Mouse (Mus musculus): ENCODE measurements around the gene Ccna2.
"Not testable (repeated sequence)": the region's sequence is repeated elsewhere in the genome, so short reads cannot be mapped to it uniquely, and the experiment has no call there.

Ccna2 gene

DNA sequence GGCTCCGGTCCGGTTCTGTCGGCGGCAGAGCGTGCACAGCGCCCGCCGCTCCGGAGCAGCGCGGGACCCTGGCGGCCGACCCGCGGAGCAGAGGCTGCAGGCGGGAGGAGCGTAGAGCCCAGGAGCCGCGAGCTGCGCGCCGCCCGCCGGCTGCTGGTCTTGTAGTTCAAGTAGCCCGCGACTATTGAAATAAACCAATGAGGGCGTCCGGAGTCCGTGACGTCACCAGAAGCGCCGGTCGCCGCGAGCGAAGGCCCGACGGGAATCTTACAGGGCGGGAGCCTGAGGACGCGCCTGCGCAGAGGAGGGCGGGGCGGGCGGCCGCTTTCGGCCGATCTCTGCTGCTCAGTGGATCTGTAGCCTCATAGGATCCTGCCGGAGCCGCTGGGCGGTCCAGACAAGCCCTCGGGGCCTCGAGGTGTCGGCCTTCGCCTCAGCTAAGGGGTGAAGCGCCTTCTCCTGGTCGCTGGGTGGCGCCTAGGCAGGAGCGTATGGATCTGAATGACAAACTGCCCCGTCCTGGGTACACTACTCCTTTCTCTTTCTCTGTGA is at the start of gene Ccna2:
TSS of gene Ccna2 (minus strand) at position 324 of the 552 bp plus-strand sequence.
- DNase-seq (ENCODE audit: low spot score) = peak; percentile 96

DNA sequence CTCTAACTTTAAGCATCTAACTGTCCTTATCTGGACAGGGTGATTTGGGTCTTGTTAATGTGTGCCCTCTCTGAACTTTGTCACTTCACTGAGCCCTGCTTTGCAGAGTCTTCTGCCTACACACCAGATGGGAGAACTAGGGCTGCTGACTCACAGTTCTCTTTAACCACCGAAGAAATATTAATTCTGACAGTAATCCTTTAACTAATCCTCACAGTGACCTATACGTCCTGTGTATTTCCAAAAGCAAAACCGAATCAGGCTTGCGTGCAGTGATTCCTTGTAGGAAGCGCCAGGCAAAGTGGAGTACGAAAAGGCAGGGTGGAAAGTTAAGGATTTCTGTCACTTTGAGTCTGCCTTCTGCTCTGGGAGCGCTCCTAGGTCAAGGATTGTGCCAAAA is 46.2 kb upstream of the Ccna2 start:
- no peak for DNase-seq (ENCODE audit: low spot score)

DNA sequence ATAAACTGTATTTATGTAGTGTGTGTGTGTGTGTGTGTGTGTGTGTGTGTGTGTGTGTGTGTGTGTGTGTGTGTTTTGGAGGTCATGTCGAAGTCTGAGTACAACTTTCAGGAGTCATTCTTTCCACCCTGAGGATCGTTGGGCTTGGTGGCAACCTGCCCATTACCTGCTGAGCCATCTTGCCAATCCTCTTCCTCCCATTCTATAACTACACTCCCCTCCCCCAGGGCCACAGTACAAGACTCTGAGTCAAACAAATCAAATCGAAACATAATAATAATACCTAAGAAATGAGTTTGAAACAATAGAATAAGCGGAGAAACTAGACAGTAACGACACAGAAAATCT is 41.9 kb upstream of the Ccna2 start:
- no peak for DNase-seq (ENCODE audit: low spot score)

DNA sequence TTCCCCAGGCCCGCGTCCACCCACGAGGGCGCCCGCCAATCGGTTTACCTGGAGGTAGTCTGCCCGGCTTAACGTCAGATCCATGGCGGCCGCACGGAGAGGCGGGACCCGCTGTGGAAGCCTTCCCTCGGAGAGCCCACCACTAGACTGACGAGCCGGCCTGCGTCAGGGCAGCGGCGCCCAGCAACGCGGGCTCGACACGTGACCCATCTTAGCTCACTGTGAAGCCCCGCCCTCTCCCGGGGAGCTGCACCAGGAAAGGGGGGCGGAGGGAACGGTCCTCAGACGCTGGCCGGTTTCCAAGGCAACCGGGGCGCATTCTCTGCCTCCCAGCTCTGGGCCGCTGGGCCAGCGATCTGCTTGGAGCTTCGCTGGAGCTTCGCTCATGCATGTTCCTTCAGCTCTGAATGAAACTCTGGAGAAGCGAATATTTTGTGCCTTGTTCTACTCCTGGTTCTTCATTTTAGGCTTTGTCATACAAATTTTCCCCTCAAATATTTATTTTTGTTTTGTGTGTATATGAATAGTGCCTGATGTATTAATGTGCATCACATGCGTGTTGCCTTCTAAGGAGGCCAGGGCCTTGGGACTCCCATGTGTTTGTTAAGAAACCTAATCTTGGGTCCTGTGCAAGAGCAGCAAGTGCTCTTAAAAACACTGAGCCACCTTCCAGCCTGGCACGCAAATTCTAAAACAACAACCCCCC is 41.4 kb upstream of the Ccna2 start, which contains the start of gene Bbs7:
TSS of gene Bbs7 (minus strand) at position 276 of the 706 bp plus-strand sequence.
- DNase-seq (ENCODE audit: low spot score) = peak; percentile 65

DNA sequence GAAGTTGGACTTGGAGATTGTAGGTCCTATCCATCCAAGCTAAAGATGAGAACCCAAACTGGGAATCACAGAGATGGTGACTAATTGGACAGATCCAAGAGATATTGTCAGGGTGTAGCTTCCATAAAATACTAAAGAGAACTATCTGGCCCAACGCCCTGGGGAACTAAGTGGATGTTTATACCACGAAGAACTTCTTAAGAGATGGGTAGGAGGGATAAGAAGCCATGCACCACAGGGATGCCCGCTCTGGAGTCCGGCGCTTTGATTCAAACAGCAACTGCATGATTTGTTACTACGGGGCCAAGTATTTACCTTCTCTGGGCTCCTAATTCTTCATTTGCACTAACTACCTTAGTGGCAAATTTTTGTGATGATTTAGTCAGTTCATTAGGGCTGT is 40.7 kb upstream of the Ccna2 start:
- DNase-seq (ENCODE audit: low spot score) = no peak

DNA sequence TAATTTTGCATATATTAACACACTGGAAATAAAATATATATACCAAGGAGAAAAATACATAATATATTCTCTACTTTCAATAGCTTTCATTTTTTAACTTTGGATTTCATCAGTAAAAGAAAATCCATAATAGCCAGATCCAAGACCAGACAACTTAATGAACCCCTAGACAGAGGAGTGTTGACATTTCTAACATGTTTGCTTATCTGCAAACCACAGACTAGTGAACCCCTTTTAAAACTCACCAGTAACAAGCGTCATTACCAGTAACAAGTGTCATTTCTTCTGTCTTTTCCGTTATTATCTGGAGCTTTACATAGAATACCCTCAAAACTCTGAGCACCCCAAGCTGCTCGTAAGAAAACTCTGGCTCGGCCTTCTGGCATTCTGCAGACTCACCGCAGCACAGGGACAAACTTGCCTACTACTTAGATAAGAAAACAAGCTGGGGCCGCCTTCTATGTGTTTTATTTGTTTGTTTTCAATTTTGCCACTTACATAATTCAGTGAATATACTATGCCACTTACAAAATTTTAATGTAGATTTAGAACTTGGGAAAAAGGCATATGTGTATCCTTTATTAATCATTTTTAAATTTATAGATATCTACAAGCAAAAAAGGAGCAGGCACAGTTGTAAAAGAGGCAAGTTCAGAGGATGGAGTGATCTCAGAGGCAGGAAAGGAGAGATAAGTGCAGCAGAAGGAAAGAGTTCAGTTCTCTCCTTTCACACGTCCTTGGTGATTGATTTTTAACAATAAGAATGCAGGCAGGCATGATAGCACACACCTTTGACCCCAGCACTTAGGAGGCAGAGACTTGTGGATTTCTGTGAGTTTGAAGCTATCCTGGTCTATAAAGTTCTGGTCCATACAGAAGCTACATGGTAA is 34.2 kb upstream of the Ccna2 start:
- DNase-seq (ENCODE audit: low spot score) = no peak

DNA sequence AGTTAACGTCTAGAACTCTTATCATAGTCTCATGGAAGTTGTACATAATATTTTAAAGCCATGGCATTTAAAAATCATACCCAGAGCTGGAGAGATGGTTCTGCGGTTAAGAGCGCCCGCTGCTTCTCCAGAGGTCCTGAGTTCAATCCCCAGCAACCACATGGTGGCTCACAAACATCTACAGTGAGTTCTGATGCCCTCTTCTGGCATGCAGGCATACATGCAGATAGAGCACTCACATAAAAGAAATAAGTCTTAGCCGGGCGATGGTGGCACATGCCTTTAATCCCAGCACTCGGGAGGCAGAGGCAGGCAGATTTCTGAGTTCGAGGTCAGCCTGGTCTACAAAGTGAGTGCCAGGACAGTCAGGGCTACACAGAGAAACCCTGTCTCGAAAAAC is 27.8 kb upstream of the Ccna2 start:
- not testable (repeated sequence) for DNase-seq (ENCODE audit: low spot score)

DNA sequence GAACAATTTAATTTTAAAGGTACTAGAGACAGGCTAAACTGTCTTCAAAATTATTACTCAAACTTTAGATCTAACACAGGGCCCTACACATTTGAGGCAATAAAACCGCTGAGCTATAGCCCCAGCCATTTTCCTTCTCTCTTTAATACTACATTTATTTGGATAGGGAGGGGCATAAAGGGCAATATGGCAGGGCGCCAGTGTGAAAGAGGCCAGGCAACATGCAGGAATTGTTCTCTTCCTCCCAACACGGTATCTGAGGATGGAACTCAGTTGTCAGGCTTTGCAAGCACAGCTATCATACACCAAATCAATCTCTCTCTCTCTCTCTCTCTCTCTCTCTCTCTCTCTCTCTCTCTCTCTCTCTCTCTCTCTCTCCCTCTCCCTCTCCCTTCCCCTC is 26.9 kb upstream of the Ccna2 start:
- DNase-seq (ENCODE audit: low spot score) = no peak

DNA sequence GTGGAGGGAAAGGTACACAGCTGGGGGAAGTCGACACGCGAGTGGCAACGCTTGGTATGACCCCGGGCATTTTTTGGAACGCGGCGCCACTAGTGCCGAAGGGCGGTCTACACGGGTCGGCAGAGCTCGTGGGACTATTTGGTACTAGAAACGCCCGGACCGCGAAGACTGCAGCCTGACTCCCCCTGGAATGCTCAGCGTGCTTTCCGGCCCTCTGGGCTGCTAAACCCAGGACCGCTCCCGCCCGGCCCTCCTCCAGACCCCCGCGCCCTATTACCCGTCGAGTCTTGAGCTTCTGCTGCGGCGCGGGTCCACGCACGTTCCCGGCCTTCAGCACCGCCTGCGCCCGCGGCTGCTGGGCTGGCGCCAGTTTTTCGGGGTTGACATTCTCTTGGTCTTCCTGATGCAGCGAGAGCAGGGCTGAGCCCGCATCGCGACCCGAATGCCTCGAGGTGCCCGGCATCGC is 556 bp downstream of the Ccna2 start:
- DNase-seq (ENCODE audit: low spot score) = peak; percentile 16

DNA sequence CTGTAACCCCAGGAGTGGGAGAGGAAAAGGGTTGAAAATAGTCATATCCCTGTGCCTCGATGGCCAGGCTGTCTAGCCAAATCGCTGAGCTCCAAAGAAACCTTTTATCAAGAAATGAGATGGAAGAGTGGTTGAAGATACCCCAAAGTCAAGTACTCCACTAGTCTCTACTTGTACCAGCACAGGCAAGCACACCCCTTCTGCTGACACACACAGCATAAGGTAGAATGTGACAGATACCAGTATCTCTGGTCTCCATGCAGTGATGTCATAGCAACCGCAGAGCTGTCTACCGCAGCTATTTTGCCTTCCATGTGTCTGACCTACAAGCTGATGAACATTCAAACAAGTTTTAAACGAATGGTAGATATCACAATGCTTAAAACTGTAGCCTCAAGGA is 2.1 kb downstream of the Ccna2 start:
- DNase-seq (ENCODE audit: low spot score) = peak; percentile 15

DNA sequence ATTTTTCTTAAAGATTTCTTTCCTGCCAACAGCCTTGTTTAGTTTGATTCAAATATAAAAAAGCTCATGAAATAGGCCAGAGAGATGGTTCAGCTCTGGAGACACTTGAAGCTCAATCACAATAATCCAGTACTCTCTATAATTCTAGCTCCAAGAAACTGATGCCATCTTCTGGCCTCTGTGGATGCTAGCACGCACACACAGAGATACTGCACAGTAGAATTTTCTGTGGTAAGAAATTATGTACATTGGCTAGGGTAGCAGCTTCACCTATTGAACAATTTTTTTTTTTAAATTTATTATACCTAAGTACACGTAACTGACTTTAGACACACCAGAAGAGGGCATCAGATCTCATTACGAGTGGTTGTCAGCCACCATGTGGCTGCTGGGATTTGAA is 8.3 kb downstream of the Ccna2 start:
- DNase-seq (ENCODE audit: low spot score) = no peak

DNA sequence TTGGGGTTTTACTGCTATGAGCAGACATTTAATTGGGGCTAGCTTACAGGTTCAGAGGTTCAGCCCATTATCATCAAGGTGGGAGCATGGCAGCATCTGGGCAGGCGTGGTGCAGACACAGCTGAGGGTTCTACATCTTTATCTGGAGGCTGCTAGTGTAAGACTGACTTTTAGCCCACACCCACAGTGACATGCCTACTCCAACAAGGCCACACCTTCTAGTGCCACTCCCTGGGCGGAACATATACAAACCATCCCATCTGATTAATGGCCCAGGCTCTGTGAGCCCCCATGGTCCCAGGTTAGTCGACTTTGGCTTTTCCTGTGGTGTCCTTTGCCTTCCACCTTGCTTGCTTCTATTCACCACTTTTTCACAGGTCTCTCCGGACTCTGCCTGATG is 12.3 kb downstream of the Ccna2 start:
- DNase-seq (ENCODE audit: low spot score) = peak; percentile 16

DNA sequence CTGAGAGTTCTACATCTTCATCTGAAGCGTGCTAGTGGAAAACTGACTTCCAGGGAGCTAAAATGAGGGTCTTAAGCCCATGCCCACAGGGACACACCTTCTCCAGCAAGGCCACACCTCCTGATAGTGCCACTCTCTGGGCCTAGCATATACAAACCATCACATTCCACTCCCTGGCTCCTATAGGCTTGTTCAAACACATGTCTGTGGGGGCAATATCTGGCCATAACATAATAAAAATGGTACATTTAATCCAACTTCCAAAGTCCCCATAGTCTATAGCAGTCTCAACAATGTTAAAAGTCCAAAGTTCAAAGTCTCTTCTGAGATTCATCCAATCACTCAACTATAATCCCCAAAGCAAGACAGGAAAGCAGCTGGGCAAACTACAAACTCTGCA is 14.3 kb downstream of the Ccna2 start:
- DNase-seq (ENCODE audit: low spot score) = no peak

DNA sequence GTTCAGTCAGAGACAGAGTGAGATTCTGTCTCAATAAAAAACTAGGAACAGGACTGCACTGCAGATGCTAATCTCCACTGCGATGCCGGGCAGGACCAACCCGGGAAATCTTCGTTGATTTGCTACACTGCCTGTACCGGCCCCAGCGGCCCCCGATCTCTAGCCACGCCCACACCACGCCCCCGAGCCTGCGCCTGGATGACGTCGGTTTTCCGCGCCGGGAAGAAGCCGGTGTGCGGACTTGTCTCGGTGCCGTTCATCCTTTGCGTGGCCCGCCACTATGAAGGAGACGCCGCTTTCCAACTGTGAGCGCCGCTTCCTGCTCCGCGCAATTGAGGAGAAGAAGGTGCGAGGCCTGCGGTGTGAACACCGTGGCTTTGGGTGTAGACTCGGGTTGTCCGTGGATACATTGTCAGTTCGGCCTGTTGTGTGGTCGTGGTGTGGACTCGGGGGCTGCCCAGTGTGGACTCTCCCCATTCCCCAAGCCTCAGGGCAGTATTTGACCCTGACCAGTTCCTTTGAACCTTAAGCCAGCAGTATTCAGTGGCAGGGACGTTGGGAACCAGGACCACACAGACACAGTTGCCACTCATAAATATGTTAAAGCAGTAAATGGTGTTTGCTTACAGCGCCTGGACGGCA is 19.4 kb downstream of the Ccna2 start, which contains the start of gene Exosc9:
TSS of gene Exosc9 (plus strand) at position 201 of the 642 bp plus-strand sequence.
- DNase-seq (ENCODE audit: low spot score) = peak; percentile 81

DNA sequence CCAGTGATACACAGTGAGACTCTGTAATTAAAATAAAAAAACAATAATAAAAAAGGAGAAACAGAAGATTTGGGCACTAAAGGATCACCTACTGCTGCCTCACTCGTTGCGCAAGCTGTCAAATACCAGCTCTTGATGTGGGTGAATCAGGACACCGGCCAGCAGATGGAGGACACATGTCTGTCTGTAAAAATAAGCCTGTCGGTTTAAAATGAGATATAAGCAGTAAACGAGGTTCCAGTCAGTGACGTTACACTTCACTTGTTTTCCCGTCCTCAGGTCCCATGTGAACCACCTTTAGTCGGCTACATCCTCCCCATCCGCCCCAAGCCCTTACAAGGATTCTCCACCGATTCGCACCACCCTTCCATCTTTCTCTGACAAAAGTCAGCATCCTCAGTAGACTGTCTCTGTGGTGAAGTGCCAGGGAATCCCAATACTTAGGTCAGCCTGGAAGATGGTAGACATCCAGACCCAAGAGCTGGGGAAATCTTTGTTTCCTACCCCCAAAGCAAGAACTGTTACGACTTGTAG is 20.0 kb downstream of the Ccna2 start:
- peak; percentile 4 for DNase-seq (ENCODE audit: low spot score)

DNA sequence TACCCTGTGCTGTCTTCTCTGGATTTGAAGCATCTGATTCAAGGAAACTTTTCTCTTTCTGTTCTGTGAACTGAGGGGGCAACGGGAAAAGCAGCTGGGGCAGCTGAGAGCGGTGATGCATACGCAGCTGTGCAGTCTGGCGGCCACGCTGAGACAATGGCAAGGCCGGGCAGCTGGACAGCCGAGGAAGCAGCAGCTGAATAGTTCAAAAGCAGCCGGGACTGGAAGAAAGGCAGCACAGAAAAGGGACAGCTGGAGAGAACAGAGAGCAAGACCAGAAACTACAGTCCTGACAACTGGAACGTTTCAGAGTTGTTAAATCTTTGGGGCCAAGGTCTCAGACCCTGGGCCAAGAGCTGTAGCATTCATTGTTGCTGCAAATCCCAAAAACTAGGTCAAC is 20.6 kb downstream of the Ccna2 start:
- DNase-seq (ENCODE audit: low spot score) = no peak

DNA sequence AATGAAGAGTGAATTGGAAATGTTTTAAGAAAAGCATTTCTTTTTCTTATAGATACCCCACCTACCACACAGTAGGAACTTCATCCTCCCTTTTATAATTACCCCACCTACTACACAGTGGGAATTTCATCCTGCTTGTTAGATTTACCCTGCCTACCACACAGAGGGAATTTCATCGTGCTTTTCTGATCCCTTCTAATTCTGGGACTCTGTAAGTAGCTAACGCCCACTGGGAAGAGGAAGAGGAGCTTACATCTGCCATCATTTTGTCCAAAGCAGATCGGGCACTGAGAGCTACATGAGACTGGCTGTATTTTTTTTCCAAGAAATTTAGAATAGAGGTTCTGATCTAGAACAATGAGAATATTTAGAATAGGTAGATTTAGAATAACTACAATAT is 27.0 kb downstream of the Ccna2 start:
- no peak for DNase-seq (ENCODE audit: low spot score)

DNA sequence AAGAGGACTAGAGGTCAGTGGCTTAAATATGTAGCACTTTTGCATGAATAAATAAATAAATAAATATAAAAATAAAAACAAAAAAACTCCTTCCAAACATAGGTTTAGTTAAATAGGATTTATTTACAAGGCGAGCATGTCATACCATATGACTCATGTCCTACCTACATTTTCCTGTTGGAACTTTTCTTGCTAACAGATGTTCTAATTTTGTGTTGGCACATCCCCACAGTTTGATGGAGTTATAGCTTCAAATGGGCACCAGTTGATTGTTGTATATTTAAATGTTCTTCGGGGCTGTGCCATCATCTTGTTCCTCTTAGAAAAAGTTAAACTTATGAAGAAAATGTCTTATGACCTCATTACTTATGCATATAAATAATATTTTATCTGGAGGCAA is 30.6 kb downstream of the Ccna2 start:
- no peak for DNase-seq (ENCODE audit: low spot score)

DNA sequence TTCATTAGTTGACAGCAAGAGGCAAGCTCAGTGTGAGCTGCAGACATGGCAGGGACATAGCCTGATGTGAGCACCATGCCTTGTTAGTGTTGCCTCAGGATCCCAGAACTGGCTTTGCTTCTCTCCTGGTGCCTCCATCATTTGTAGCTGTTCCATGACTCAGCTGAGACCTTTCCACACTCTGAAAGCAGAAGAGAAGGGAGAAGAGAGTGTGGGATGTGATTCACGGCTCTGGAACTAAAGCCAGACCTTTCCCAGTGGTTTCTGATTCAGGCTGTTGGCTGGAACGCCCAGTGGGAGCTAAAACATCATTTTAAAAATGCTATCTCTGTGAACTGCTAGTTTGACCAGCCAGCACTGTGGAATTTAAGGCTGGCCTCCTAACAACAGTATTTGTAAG is 31.2 kb downstream of the Ccna2 start:
- no peak for DNase-seq (ENCODE audit: low spot score)

DNA sequence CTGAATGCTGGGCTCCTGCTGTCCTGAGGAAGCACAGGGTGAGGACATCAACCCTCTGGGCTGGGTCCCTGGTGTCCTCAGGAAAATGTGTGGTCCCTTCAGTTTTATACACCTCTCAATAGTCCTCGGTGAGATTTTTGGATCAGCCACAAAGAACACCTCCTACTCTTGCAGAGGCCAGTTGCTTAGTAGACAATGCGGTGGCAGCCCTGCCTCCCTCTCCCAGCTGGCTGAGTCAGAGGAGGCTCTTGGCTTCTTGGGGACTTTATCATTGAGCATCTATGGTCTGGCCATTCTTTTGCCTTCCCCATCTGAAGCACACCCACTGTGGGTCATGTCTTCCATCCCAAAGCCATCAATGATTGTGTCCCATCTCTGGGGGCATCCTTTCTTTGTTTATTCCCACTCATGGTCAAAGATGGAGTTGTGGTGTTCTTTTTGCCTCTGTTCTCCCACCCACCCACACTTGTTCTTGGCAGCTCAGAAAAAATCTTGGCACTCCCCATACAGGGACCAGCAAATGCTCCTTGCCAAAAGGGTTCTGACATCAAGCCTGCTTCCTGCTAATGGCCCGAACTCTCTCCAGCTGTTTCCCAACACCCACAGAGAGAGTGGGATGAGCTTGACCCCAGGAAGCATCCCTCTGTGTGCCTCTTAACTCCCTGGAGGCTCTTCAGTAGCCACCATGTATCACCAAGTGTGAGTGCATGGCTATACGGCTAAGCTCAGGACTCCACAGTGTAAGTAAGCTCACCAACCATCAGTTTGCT is 34.1 kb downstream of the Ccna2 start:
- no peak for DNase-seq (ENCODE audit: low spot score)

DNA sequence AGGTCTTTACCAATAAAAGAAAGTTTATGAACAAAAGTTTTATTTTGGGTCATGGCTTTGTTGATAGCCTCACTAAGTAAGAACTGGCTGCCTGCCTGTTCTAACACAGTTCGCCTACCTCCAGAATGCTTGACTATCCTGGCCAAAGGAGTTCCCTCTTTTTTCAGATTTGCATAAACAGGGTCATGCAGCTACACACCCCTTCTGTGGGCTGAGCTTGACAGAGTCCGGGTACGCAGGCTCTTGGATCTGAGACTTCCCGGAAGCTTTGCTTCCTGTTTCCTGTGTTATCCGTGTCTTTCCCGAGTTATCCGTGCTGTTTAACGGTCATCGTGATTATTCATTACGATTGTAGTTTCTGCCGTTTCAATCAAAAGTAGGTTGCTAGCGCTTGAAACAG is 35.9 kb downstream of the Ccna2 start:
- no peak for DNase-seq (ENCODE audit: low spot score)

Data from spleen, adult 12 weeks (tissue).